Mouse (Mus musculus) CH12.LX (cell line): ENCODE measurements at regions not wholly inside any gene's neighbourhood (a gene's known extent, or its start where the extent isn't known, plus 50 kb on each side); places are given as distances from the start of the nearest gene placed in this dataset.

Source experiments
- DNase-seq: peaks from one replicate; pipeline ENCODE4 v3.0.0-alpha.2; 2013; ENCODE audit errors: extremely low read depth
- H3K27ac ChIP-seq: 2 replicates; pipeline ENCODE4 v1.5.1; 2012; ENCODE audit warnings: low read depth, mild to moderate bottlenecking, control low read depth, moderate library complexity; ENCODE audit not compliant: insufficient read depth
- H3K27me3 ChIP-seq: replicated peaks from 2 replicates; pipeline ENCODE3; 2012; ENCODE audit warnings: inconsistent platforms
- H3K36me3 ChIP-seq, 2 experiments: replicated peaks in 1 of 2; 2 replicates each; pipeline versions ENCODE3 to v1.6.1; 2012; ENCODE audit warnings: inconsistent platforms in 1 of 2, low read length in 1 of 2, mild to moderate bottlenecking in 1 of 2, mixed read lengths in 1 of 2, moderate library complexity in 1 of 2; ENCODE audit not compliant: control insufficient read depth in 1 of 2, insufficient read depth in 1 of 2
- H3K4me1 ChIP-seq, 2 experiments: 2 replicates each; pipeline ENCODE4 v1.6.1; 2012; ENCODE audit warnings: inconsistent platforms in 1 of 2, moderate library complexity in 1 of 2; ENCODE audit not compliant: insufficient read depth in 2 of 2, control insufficient read depth in 1 of 2
- H3K4me2 ChIP-seq: 2 replicates; pipeline ENCODE4 v1.6.1; 2012; ENCODE audit warnings: low read depth, mild to moderate bottlenecking, control low read depth; ENCODE audit not compliant: poor library complexity, insufficient read depth, severe bottlenecking
- H3K4me3 ChIP-seq, 3 experiments: fragments of 150-350 bp in 1 of 3; sonication (generic) in 1 of 3; replicated peaks in 1 of 3; 2 replicates each; pipeline versions ENCODE3 to v1.5.1; 2011 to 2012; ENCODE audit warnings: low read depth in 2 of 3, low read length in 2 of 3, mild to moderate bottlenecking in 2 of 3, moderate library complexity in 2 of 3, control low read depth in 1 of 3, improper control_type of control experiment in 1 of 3, inconsistent platforms in 1 of 3, mixed read lengths in 1 of 3; ENCODE audit not compliant: poor library complexity in 1 of 3
- H3K79me2 ChIP-seq: replicated peaks from 2 replicates; pipeline ENCODE4 v1.6.1; 2012; ENCODE audit warnings: mild to moderate bottlenecking, moderate library complexity; ENCODE audit not compliant: control insufficient read depth, poor library complexity, insufficient read depth, severe bottlenecking; ENCODE audit errors: extremely low read depth
- H3K9ac ChIP-seq: 2 replicates; pipeline ENCODE4 v1.6.1; 2012; ENCODE audit warnings: low read depth, mild to moderate bottlenecking, control low read depth, moderate library complexity; ENCODE audit not compliant: insufficient read depth
- H3K9me3 ChIP-seq: replicated peaks from 2 replicates; pipeline ENCODE3; 2012; ENCODE audit warnings: low read length, inconsistent platforms, mixed read lengths
- CHD1 ChIP-seq: IDR thresholded peaks from 2 replicates; pipeline ENCODE4 v1.6.1; 2012; ENCODE audit warnings: low read depth, low read length, improper control_type of control experiment, inconsistent platforms
- EP300 ChIP-seq: IDR thresholded peaks from 2 replicates; pipeline ENCODE4 v1.6.1; 2011; ENCODE audit warnings: low read length, improper control_type of control experiment
- GABPA ChIP-seq: IDR thresholded peaks from 2 replicates; pipeline ENCODE4 v1.6.1; 2012; ENCODE audit warnings: low read depth, low read length, improper control_type of control experiment, inconsistent platforms; ENCODE audit not compliant: insufficient replicate concordance
- IRF4 ChIP-seq: IDR thresholded peaks from 2 replicates; pipeline ENCODE4 v1.6.1; 2014; ENCODE audit warnings: low read depth, mild to moderate bottlenecking, inconsistent platforms, low read length, improper control_type of control experiment
- JUN ChIP-seq: IDR thresholded peaks from 2 replicates; pipeline ENCODE4 v1.6.1; 2011; ENCODE audit warnings: low read depth, mild to moderate bottlenecking, low read length, improper control_type of control experiment, moderate library complexity; ENCODE audit not compliant: insufficient read depth
- KAT2A ChIP-seq: IDR thresholded peaks from 2 replicates; pipeline ENCODE4 v1.6.1; 2012; ENCODE audit warnings: low read length, improper control_type of control experiment, inconsistent platforms; ENCODE audit not compliant: insufficient replicate concordance
- MAFK ChIP-seq: IDR thresholded peaks from 2 replicates; pipeline ENCODE4 v1.6.1; 2011; ENCODE audit warnings: low read length, improper control_type of control experiment; ENCODE audit not compliant: insufficient replicate concordance
- MEF2A ChIP-seq: IDR thresholded peaks from 2 replicates; pipeline ENCODE4 v1.6.1; 2014; ENCODE audit warnings: low read depth, mild to moderate bottlenecking, inconsistent platforms, low read length, improper control_type of control experiment, borderline replicate concordance
- POLR2A ChIP-seq: IDR thresholded peaks from 2 replicates; pipeline ENCODE4 v1.6.1; 2011; ENCODE audit warnings: low read depth, mild to moderate bottlenecking, improper control_type of control experiment, low read length
- POLR2AphosphoS2 ChIP-seq: IDR thresholded peaks from 2 replicates; pipeline ENCODE4 v1.6.1; 2011; ENCODE audit warnings: low read depth, low read length, improper control_type of control experiment
- RAD21 ChIP-seq: IDR thresholded peaks from 2 replicates; pipeline ENCODE4 v1.6.1; 2011; ENCODE audit warnings: low read depth, mild to moderate bottlenecking, low read length, improper control_type of control experiment, moderate library complexity
- SMC3 ChIP-seq: IDR thresholded peaks from 2 replicates; pipeline ENCODE4 v1.6.1; 2011; ENCODE audit warnings: low read depth, low read length, improper control_type of control experiment
- USF1 ChIP-seq: IDR thresholded peaks from 2 replicates; pipeline ENCODE4 v1.6.1; 2014; ENCODE audit warnings: low read depth, mild to moderate bottlenecking, inconsistent platforms, low read length, improper control_type of control experiment
- USF2 ChIP-seq: conservative IDR thresholded peaks from 2 replicates; pipeline ENCODE4 v1.6.1; 2011; ENCODE audit warnings: low read depth, low read length, improper control_type of control experiment
- ZKSCAN1 ChIP-seq: IDR thresholded peaks from 2 replicates; pipeline ENCODE4 v1.6.1; 2012; ENCODE audit warnings: low read depth, inconsistent platforms, low read length, improper control_type of control experiment, borderline replicate concordance
- ZMIZ1 ChIP-seq: IDR thresholded peaks from 2 replicates; pipeline ENCODE4 v1.6.1; 2012; ENCODE audit warnings: low read depth, mild to moderate bottlenecking, inconsistent platforms, low read length, improper control_type of control experiment
- dilution Hi-C: fragments of 300-500 bp; cut with MboI; formaldehyde crosslinking; loops from 2 replicates; pipeline ENCODE4 v1.14.3; 2020; ENCODE audit warnings: low sequenced_read_pairs; ENCODE audit not compliant: extremely low pct_unique_long_range_greater_than_20kb, extremely low pct_ligation_motif_present
- in situ Hi-C: fragments of 300-500 bp; cut with MboI; formaldehyde crosslinking; loops from 3 replicates; pipeline ENCODE4 v1.14.3; 2019; ENCODE audit warnings: low sequenced_read_pairs, low pct_ligation_motif_present, low pct_unique_long_range_greater_than_20kb, mixed read lengths

DNA sequence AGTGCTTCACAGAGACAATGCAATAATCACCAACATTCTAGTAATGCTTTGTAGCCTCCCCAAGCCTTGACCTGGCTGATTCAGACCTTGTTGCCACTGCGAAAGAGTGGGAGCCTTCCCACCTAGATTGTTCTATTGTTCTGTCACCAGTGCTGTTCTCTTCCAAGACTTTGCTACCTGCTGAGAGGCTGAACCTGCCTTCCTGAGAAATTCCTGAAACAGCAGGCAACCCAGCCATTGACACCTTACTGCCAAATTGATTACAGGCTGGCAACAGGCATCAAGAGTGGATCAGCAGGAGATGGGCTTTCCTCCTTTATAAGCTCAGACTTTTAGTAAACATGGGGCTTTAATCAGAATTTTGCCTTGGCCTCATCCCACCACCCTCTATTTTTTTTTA is 139.1 kb downstream of the Rfx6 start:
- Histone ChIP-seq H3K4me3 (no peak overlapping the region), H3K9ac (no peak overlapping the region), H3K27ac (no peak overlapping the region), H3K4me1 (no peaks in the 10 kb centered on the region), H3K9me3 (no peaks in the 10 kb centered on the region), H3K4me2 (no peak overlapping the region), H3K36me3 (no peaks in the 10 kb centered on the region), H3K27me3 (no peaks in the 10 kb centered on the region), H3K79me2 (no peaks in the 10 kb centered on the region)
- dilution Hi-C loops = no loop called here
- no peak for TF ChIP-seq USF2
- no peak for TF ChIP-seq MAFK
- TF ChIP-seq MEF2A = no peak
- TF ChIP-seq RAD21 = no peak
- no peak for TF ChIP-seq ZKSCAN1
- TF ChIP-seq IRF4 = no peak
- in situ Hi-C loops = no loop called here
- DNase-seq = no peak

DNA sequence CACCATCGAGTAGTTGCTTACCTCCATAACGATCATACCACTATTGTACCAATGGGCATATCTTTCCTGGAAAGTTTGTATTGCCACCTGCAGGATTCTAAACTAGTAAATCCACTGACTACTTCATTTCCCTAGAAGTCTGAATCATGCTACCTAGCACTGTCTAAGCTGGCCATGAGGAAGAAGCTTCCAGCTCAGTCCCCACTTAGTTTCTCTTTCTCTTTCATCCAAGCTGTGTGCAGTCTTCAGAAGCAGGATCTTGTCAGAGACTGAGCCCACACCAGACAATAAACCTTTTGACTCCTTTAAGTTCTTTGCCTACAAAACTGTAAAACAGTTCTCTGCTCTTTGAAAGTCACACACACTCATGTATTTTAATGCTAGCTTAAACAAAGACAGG is 146.3 kb downstream of the Rfx6 start:
- dilution Hi-C loops = no loop called here
- no peak overlapping the region for H3K27ac ChIP-seq
- DNase-seq = peak; percentile 29
- H3K4me3 ChIP-seq = no peak overlapping the region
- in situ Hi-C loops = no loop called here
- H3K79me2 ChIP-seq = no peaks in the 10 kb centered on the region
- no peak for TF ChIP-seq POLR2AphosphoS2
- no peak for TF ChIP-seq USF2
- TF ChIP-seq KAT2A = no peak
- no peak for TF ChIP-seq SMC3
- no peak for TF ChIP-seq CHD1
- TF ChIP-seq JUN = no peak
- H3K9ac ChIP-seq = no peak overlapping the region
- no peaks in the 10 kb centered on the region for H3K9me3 ChIP-seq
- no peaks in the 10 kb centered on the region for H3K4me1 ChIP-seq
- peak overlapping the region; percentile 56; the same call in 1 of the 2 replicates for H3K4me2 ChIP-seq
- H3K36me3 ChIP-seq = no peaks in the 10 kb centered on the region
- H3K27me3 ChIP-seq = no peaks in the 10 kb centered on the region

DNA sequence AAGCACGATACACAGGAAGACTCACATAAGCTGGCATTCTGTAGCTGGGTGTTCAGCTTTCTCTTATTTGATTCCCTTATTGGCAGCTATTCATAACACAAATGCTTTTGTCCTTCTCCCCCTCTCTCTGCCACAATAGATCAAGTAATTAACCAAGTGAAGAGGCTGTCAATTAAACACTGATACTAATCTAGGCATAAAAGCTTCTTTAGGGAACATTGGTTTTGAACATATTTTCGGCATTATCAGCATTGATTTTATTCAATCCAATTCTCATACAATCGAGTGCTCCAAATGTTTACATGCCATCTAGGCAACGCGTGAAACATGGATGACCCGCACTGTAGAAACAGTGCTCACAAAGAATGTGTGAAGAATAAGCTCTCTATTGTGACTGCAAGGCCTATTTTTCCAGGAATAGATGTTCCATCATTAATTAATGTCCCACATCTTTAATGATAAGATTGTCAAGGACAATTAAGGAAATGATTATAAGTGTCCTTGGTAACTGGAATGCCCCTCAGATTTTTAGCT is 148.9 kb downstream of the Rfx6 start:
- dilution Hi-C loops = no loop called here
- no peaks in the 10 kb centered on the region for H3K27me3 ChIP-seq
- no peak overlapping the region for H3K27ac ChIP-seq
- no peak for DNase-seq
- no peak overlapping the region for H3K4me2 ChIP-seq
- H3K9ac ChIP-seq = no peak overlapping the region
- H3K4me3 ChIP-seq = no peak overlapping the region
- no peaks in the 10 kb centered on the region for H3K4me1 ChIP-seq
- TF ChIP-seq USF2 (no peak), JUN (no peak), ZKSCAN1 (no peak), POLR2A (no peak), USF1 (no peak), EP300 (no peak), ZMIZ1 (no peak), GABPA (no peak)
- in situ Hi-C loops = no loop called here
- no peaks in the 10 kb centered on the region for H3K79me2 ChIP-seq
- no peaks in the 10 kb centered on the region for H3K9me3 ChIP-seq
- no peaks in the 10 kb centered on the region for H3K36me3 ChIP-seq
